In genomic region chr8:111743792-111744696, GRCm38 (mm10) we compare ENCODE assay signal across 8 mouse cellular contexts. TPM values are rescaled to one million over a fixed set of nuclear protein-coding genes. Genes with fewer than 3 reads are reported as not detected.
A peak's percentile ranks its signal among the peaks of the same experiment; 100 is the strongest.
DNase-seq lines count a peak whose midpoint lies in the region; ATAC-seq and TF ChIP-seq lines count a peak whose summit lies in the region.

Bcar1 (minus strand) TSS chr8:111743809.

- no peak for TF ChIP-seq POLR2A in spleen, adult 2 months (IDR thresholded peaks at IDR 0.05; ENCODE audit: low read depth, low read length)

- H3K4me3 ChIP-seq in spleen, adult 2 months (ENCODE audit: extremely low read depth, insufficient read depth, insufficient read length) = peak within 1 kb of the TSS; percentile 36; the same call in 1 of the 2 replicates
- peak within 1 kb of the TSS; percentile 90 for H3K4me3 ChIP-seq in embryonic facial prominence, embryonic 11.5 days (ENCODE audit: low read depth, low read length)
- H3K4me3 ChIP-seq in kidney, embryonic 14.5 days (ENCODE audit: low read length) = peak within 1 kb of the TSS; percentile 93
- H3K4me3 ChIP-seq in liver, embryonic 11.5 days (ENCODE audit: low read depth, low read length) = peak within 1 kb of the TSS; percentile 75
- H3K4me3 ChIP-seq in neural tube, embryonic 13.5 days = peak within 1 kb of the TSS; percentile 70

- H3K27ac ChIP-seq in spleen, adult 2 months (ENCODE audit: insufficient read depth, low read length) = peak within 1 kb of the TSS; percentile 12; the same call in 1 of the 2 replicates
- H3K27ac ChIP-seq in embryonic facial prominence, embryonic 11.5 days (replicated peaks; ENCODE audit: low read depth, low read length) = peak within 1 kb of the TSS; percentile 65
- H3K27ac ChIP-seq in kidney, embryonic 14.5 days (ENCODE audit: low read depth, low read length) = peak within 1 kb of the TSS; percentile 69; the same call in 1 of the 2 replicates
- peak within 1 kb of the TSS; percentile 56 for H3K27ac ChIP-seq in liver, embryonic 11.5 days (ENCODE audit: low read depth, low read length)
- H3K27ac ChIP-seq in neural tube, embryonic 13.5 days (replicated peaks) = peak within 1 kb of the TSS; percentile 82

- H3K36me3 ChIP-seq in spleen, adult 2 months (ENCODE audit: control insufficient read depth, insufficient read depth, low read length) = no peaks in the 10 kb centered on the region
- no peaks in the 10 kb centered on the region; the same call in 1 of the 2 replicates for H3K36me3 ChIP-seq in embryonic facial prominence, embryonic 11.5 days (replicated peaks; ENCODE audit: control insufficient read depth, insufficient read depth, low read depth, low read length)
- H3K36me3 ChIP-seq in kidney, embryonic 14.5 days (ENCODE audit: control insufficient read depth, insufficient read depth, low read length) = no peaks in the 10 kb centered on the region
- no peaks in the 10 kb centered on the region for H3K36me3 ChIP-seq in liver, embryonic 11.5 days (ENCODE audit: control insufficient read depth, insufficient read depth, low read length)
- no peaks in the 10 kb centered on the region for H3K36me3 ChIP-seq in neural tube, embryonic 13.5 days

- 16% methylated on average over 35 of the region's 40 CpGs for WGBS in spleen, adult 2 months
- 11% methylated on average over 29 of the region's 40 CpGs for WGBS in embryonic facial prominence, embryonic 11.5 days
- 12% methylated on average over 36 of the region's 40 CpGs for WGBS in kidney, embryonic 14.5 days
- 12% methylated on average over 38 of the region's 40 CpGs for WGBS in liver, embryonic 11.5 days
- 9% methylated on average over 40 of the region's 40 CpGs for WGBS in neural tube, embryonic 13.5 days

- no peaks in the 10 kb centered on the region; the same call in 1 of the 2 replicates for H3K4me1 ChIP-seq in spleen, adult 2 months (ENCODE audit: control insufficient read depth, insufficient read depth, insufficient read length)
- peaks cover 2% of the 10 kb centered on the region for H3K4me1 ChIP-seq in embryonic facial prominence, embryonic 11.5 days (ENCODE audit: control insufficient read depth, insufficient read depth, low read length)
- peaks cover 61% of the 10 kb centered on the region for H3K4me1 ChIP-seq in kidney, embryonic 14.5 days (ENCODE audit: control insufficient read depth, insufficient read depth, low read length)
- peaks cover 37% of the 10 kb centered on the region for H3K4me1 ChIP-seq in liver, embryonic 11.5 days (replicated peaks; ENCODE audit: control insufficient read depth, insufficient read depth, low read length)
- H3K4me1 ChIP-seq in neural tube, embryonic 13.5 days (replicated peaks) = peaks cover 68% of the 10 kb centered on the region

- peak; percentile 47 for ATAC-seq in embryonic facial prominence, embryonic 11.5 days (replicated peaks; ENCODE audit: insufficient number of reproducible peaks, low FRiP score, low TSS enrichment, low read depth)
- ATAC-seq in kidney, embryonic 14.5 days (ENCODE audit: low FRiP score, low TSS enrichment) = peak; percentile 56
- peak; percentile 29; the same call in 1 of the 2 replicates for ATAC-seq in liver, embryonic 11.5 days (replicated peaks; ENCODE audit: low FRiP score)
- ATAC-seq in neural tube, embryonic 13.5 days (ENCODE audit: low read depth) = peak; percentile 30

- DNase-seq in spleen, adult 2 months (ENCODE audit: low read depth in 1 of 2, low spot score in 2 of 2) = no peak
- DNase-seq in spleen, adult 12 weeks (ENCODE audit: low spot score) = no peak
- peak; percentile 91 for DNase-seq in embryonic facial prominence, embryonic 11.5 days (ENCODE audit: low spot score)
- DNase-seq in heart, adult 9 months (ENCODE audit: low spot score in 2 of 2) = peak; percentile 79 to 83
- peak; percentile 80 for DNase-seq in liver, embryonic 11.5 days (ENCODE audit: low spot score)
- peak; percentile 67 to 77 for DNase-seq in urinary bladder, postnatal 36 days (ENCODE audit: low spot score in 2 of 2)

- H3K4me2 ChIP-seq in embryonic facial prominence, embryonic 11.5 days (ENCODE audit: low read depth, low read length) = peak within 1 kb of the TSS; percentile 68
- peak within 1 kb of the TSS; percentile 75 for H3K4me2 ChIP-seq in kidney, embryonic 14.5 days (replicated peaks; ENCODE audit: low read depth, low read length)
- H3K4me2 ChIP-seq in liver, embryonic 11.5 days = peak within 1 kb of the TSS; percentile 82
- H3K4me2 ChIP-seq in neural tube, embryonic 13.5 days = peak within 1 kb of the TSS; percentile 83

- H3K27me3 ChIP-seq in spleen, adult 2 months (ENCODE audit: control insufficient read depth, insufficient read depth, low read length) = peaks cover 17% of the 10 kb centered on the region
- H3K27me3 ChIP-seq in embryonic facial prominence, embryonic 11.5 days (ENCODE audit: control insufficient read depth, insufficient read depth, low read length) = no peaks in the 10 kb centered on the region
- H3K27me3 ChIP-seq in kidney, embryonic 14.5 days (ENCODE audit: control insufficient read depth, insufficient read depth, low read length) = no peaks in the 10 kb centered on the region
- peaks cover 30% of the 10 kb centered on the region for H3K27me3 ChIP-seq in liver, embryonic 11.5 days (replicated peaks; ENCODE audit: control insufficient read depth, insufficient read depth, low read length)
- no peaks in the 10 kb centered on the region for H3K27me3 ChIP-seq in neural tube, embryonic 13.5 days

- peak within 1 kb of the TSS; percentile 91 for H3K9ac ChIP-seq in embryonic facial prominence, embryonic 11.5 days (replicated peaks; ENCODE audit: low read length)
- H3K9ac ChIP-seq in kidney, embryonic 14.5 days (ENCODE audit: low read depth, low read length) = peak within 1 kb of the TSS; percentile 91
- peak within 1 kb of the TSS; percentile 78 for H3K9ac ChIP-seq in liver, embryonic 11.5 days (ENCODE audit: low read depth, low read length)
- H3K9ac ChIP-seq in neural tube, embryonic 13.5 days = peak within 1 kb of the TSS; percentile 98

- no peak for TF ChIP-seq CTCF in spleen, adult 2 months (IDR thresholded peaks at IDR 0.05; ENCODE audit: extremely low read depth, insufficient read depth, insufficient read length, insufficient replicate concordance)

- no peaks in the 10 kb centered on the region for H3K9me3 ChIP-seq in embryonic facial prominence, embryonic 11.5 days (replicated peaks; ENCODE audit: control insufficient read depth, low read length)
- H3K9me3 ChIP-seq in kidney, embryonic 14.5 days (ENCODE audit: control insufficient read depth, low read length) = no peaks in the 10 kb centered on the region
- no peaks in the 10 kb centered on the region for H3K9me3 ChIP-seq in liver, embryonic 11.5 days (ENCODE audit: control insufficient read depth, low read length)
- H3K9me3 ChIP-seq in neural tube, embryonic 13.5 days = no peaks in the 10 kb centered on the region

RNA-seq across cellular contexts. Expression of gene Bcar1, which starts in this region (rescaled TPM):
- 20.4 and 25.1 TPM in 2 replicates for polyA plus RNA-seq in spleen, adult 2 months (2012; rRNA removed)
- 30.9 and 36.5 TPM in 2 replicates for polyA plus RNA-seq in embryonic facial prominence, embryonic 11.5 days (2014; fragmentation: Nextera tagmentation; extraction: Ambion mirVana)
- polyA plus RNA-seq in kidney, embryonic 14.5 days (2014; fragmentation: Nextera tagmentation; extraction: Ambion mirVana) = 39.1 and 55.6 TPM in 2 replicates
- 26.1 and 27.8 TPM in 2 replicates for polyA plus RNA-seq in liver, embryonic 11.5 days (2014; fragmentation: Nextera tagmentation; extraction: Ambion mirVana)
- 51.0 and 51.6 TPM in 2 replicates for polyA plus RNA-seq in neural tube, embryonic 13.5 days (2015; fragmentation: Nextera tagmentation; extraction: Ambion mirVana)

Comparison
In these comparisons a context has a peak if more than half of its experiments do, and no peak if none do; other contexts are left out.
1. DNase-seq: peak in embryonic facial prominence, embryonic 11.5 days (single experiment), heart, adult 9 months (2 of 2), liver, embryonic 11.5 days (single experiment) and urinary bladder, postnatal 36 days (2 of 2); none in spleen, adult 2 months (0 of 2) and spleen, adult 12 weeks (single experiment).
2. H3K27ac ChIP-seq: peak in every context shown above with its lines; median percentile 82 in neural tube, embryonic 13.5 days; 69 in kidney, embryonic 14.5 days; 65 in embryonic facial prominence, embryonic 11.5 days; 56 in liver, embryonic 11.5 days; 12 in spleen, adult 2 months.
3. H3K4me3 ChIP-seq: peak in every context shown above with its lines; median percentile 93 in kidney, embryonic 14.5 days; 90 in embryonic facial prominence, embryonic 11.5 days; 75 in liver, embryonic 11.5 days; 70 in neural tube, embryonic 13.5 days; 36 in spleen, adult 2 months.
4. Peak in every context shown above with its lines, with median percentiles within 50 percentile points of each other: ATAC-seq, H3K4me2 ChIP-seq and H3K9ac ChIP-seq.